Mouse (Mus musculus) cortical plate, adult 2 months (tissue): ENCODE measurements around the gene Snx1.

Experiments used
- CTCF ChIP-seq: fragments of 200-500 bp; IDR thresholded peaks from 2 replicates; pipeline ENCODE4 v1.5.1; 2011; ENCODE audit warnings: mild to moderate bottlenecking, control low read depth, low read length; ENCODE audit not compliant: insufficient read depth; ENCODE audit errors: extremely low read depth
- POLR2A ChIP-seq: fragments of 200-500 bp; IDR thresholded peaks from 2 replicates; pipeline ENCODE4 v1.6.1; 2011; ENCODE audit warnings: mild to moderate bottlenecking, low read length, control low read depth; ENCODE audit not compliant: insufficient read depth; ENCODE audit errors: extremely low read depth

- TF ChIP-seq POLR2A (no peak), CTCF (no peak)
Measured at GRCm38 (mm10) chr9:66168233-66168632, 41.8 kb upstream of the Snx1 start.
